Mouse (Mus musculus): ENCODE measurements around the gene Gm9844.

- TF ChIP-seq CTCF (IDR thresholded peaks at IDR 0.05; ENCODE audit: extremely low read depth, insufficient read depth, insufficient read length, insufficient replicate concordance) (no peak), POLR2A (IDR thresholded peaks at IDR 0.05; ENCODE audit: low read depth, low read length) (no peak)
These were observed 8.3 kb upstream of the Gm9844 start for GRCm38 (mm10) chr7:24853695-24854094.

All from spleen, adult 2 months (tissue).